Mouse (Mus musculus): Measurements from ENCODE around the gene Rab27a. TPM values are rescaled to one million over a fixed set of nuclear protein-coding genes. Genes with fewer than 3 reads are reported as not detected.

Gene Rab27a
- 3.7 and 7.8 TPM in 2 replicates for polyA plus RNA-seq (2015; fragmentation: Nextera tagmentation; extraction: Ambion mirVana)

DNA sequence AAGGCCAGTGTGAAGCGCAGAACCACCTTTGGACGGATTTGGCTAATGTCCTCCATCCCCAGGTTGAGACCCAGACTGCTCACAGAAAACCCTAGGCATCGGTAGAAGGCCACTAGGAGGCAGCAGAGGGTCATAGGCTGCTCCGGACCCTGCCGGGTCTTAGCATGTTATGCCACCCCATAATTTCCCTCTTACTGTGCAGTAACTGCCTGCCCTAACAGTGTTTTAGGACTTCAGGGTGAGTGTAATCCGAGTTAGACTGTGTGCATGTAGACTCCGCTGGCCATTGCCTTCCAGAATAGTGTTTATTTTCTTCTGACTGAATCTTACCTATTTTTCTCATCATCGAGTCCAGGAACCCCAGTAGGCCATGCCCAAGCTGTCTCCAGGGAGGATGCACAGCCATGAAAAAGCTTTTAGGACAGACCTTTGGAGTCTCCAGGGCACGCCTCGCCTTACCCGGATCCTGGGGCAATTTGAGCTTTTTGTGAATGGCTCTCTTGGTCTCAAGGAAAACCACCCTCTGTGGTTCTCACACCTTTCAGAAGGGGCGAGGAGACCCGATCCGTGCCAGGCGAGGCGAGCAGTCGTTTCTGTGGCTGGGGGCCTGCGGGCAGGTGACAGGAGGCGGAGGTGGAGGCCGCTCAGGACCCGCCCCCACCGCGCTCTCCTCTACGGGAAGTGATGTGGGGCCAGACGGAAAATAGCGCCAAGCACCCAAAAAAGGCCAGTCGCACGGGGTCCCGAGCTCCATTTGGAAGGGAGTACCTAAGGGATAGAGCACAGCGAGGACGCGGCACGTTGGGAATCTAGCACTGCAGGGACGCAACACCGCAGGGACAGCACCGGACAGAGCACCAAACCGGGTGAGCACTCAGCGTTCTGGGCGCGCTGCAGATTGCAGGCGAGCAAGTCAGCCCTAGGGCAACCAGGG is at the start of gene Rab27a:
Gene Rab27a, plus strand, starts transcription at position 709 of the 934 bp plus-strand sequence.
- WGBS: 2% methylated on average over 41 of the region's 41 CpGs
- H3K27me3 ChIP-seq: no peaks in the 10 kb centered on the region
- H3K4me2 ChIP-seq: peak within 1 kb of the TSS; percentile 86
- H3K27ac ChIP-seq: peak within 1 kb of the TSS; percentile 38
- peak within 1 kb of the TSS; percentile 56 for H3K4me3 ChIP-seq
- H3K4me1 ChIP-seq (replicated peaks): peaks cover 26% of the 10 kb centered on the region
- H3K36me3 ChIP-seq: no peaks in the 10 kb centered on the region
- peak within 1 kb of the TSS; percentile 43 for H3K9ac ChIP-seq
- peak; percentile 68 for ATAC-seq (replicated peaks; ENCODE audit: insufficient number of reproducible peaks, insufficient read depth, low FRiP score, low read depth)
- no peaks in the 10 kb centered on the region for H3K9me3 ChIP-seq (replicated peaks)

DNA sequence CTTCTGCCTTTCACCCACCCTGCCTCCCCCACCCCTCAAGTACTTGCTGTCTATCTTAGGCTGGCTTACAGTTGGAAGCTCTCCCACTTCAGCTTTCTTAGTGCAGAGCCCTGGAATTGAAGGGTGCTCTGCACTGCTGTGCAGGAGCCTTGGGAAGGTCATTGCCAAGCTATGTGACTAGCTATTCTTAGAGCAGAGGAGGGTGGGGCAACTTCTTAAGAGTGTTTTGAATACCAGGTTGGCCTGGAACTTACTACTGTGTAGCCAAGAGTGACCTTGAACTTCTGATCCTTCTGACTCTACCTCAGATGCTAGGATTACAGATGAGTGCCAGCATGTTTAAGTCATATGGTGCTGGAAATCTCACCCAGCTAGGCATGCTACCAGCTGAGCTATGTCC is 48.5 kb upstream of the Rab27a start:
- no peak overlapping the region for H3K4me2 ChIP-seq
- H3K36me3 ChIP-seq: no peaks in the 10 kb centered on the region
- H3K9me3 ChIP-seq (replicated peaks): no peaks in the 10 kb centered on the region
- H3K4me1 ChIP-seq (replicated peaks): no peaks in the 10 kb centered on the region
- no peak for ATAC-seq (replicated peaks; ENCODE audit: insufficient number of reproducible peaks, insufficient read depth, low FRiP score, low read depth)
- no peak overlapping the region for H3K27ac ChIP-seq
- H3K4me3 ChIP-seq: no peak overlapping the region
- no peaks in the 10 kb centered on the region for H3K27me3 ChIP-seq
- no peak overlapping the region for H3K9ac ChIP-seq

DNA sequence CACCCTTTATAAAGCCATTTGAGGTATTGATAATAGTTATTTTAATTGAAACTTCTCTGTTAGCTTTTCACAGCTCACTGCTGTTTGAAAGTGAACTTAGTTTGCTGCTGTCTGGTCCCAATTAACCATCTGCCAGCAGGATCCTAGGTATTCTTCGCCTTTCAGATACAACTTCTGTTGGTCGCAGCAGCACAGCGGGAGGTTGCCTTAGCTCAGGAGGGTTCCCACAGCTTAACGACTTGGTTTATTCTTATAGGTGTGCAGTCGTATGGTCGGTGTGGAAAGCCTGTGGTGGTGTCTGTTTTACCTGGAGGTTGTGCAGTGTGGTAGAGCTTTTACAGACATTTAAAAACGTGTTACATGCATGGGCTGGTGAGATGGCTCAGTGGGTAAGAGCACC is 47.8 kb upstream of the Rab27a start:
- H3K4me1 ChIP-seq (replicated peaks): no peaks in the 10 kb centered on the region
- ATAC-seq (replicated peaks; ENCODE audit: insufficient number of reproducible peaks, insufficient read depth, low FRiP score, low read depth): no peak
- no peak overlapping the region for H3K9ac ChIP-seq
- no peak overlapping the region for H3K4me2 ChIP-seq
- no peaks in the 10 kb centered on the region for H3K36me3 ChIP-seq
- 62% methylated on average over 7 of the region's 7 CpGs for WGBS
- no peak overlapping the region for H3K4me3 ChIP-seq
- no peak overlapping the region for H3K27ac ChIP-seq
- no peaks in the 10 kb centered on the region for H3K27me3 ChIP-seq
- H3K9me3 ChIP-seq (replicated peaks): no peaks in the 10 kb centered on the region

DNA sequence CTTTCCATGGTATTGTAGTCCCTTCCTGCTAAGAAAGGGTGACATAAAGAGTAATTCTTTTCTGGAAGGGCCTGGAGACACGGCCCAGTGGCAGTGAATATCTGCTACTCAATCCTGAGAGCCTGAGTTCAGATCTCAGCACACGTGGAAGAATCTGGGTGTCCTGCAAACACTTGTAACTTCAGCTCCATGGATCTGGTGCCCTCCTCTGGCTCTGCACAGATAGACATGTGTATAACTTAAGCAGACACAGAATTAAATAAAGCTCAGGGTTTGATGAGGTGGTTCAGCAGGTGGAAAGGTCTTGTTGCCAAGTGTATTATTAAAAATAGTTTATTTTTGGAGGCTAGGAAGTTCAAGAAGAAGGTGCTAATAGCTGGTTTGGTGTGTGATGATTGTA is 44.2 kb upstream of the Rab27a start:
- WGBS: 64% methylated on average over 2 of the region's 2 CpGs
- no peaks in the 10 kb centered on the region for H3K27me3 ChIP-seq

DNA sequence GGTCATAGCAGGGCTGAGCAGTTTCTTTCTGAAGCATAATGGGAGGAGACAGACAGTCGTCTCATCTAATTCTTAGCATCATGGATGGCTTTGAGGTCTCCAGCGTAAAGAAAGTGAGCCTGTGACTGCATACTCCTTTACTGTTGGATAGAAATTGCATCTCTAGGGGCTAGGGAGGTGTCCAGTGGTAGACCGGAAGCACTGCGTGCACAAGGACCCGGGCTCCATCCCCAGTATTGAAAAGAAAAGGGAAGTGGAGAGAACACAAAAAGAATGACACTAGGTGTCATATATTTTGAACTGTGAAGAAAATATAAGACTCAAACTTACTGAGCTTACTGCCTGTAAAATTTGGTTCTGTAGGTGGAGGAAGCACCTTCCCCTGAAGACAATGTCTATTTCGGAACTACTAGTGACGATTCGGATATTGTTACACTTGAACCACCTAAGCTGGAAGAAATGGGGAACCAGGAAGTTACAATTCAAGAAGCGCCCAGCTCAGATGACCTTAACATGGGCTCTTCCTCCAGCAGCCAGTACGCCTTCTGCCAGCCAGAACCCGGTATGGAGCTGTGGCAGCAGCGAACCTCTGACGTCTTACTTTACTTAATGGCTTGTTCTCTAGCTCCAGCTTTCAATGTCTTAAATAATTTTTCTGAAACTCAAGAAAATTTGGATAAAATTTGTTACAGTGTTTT is 43.2 kb upstream of the Rab27a start:
- Histone ChIP-seq H3K9ac (no peak overlapping the region), H3K9me3 (replicated peaks) (no peaks in the 10 kb centered on the region), H3K4me1 (replicated peaks) (no peaks in the 10 kb centered on the region), H3K27me3 (no peaks in the 10 kb centered on the region), H3K36me3 (peaks cover 7% of the 10 kb centered on the region), H3K4me3 (no peak overlapping the region), H3K27ac (no peak overlapping the region), H3K4me2 (no peak overlapping the region)
- no peak for ATAC-seq (replicated peaks; ENCODE audit: insufficient number of reproducible peaks, insufficient read depth, low FRiP score, low read depth)
- 82% methylated on average over 13 of the region's 13 CpGs for WGBS

More for the DNA sequence above, 44.2 kb upstream of the Rab27a start:
- Histone ChIP-seq H3K27ac (no peak overlapping the region), H3K9ac (no peak overlapping the region), H3K36me3 (peaks cover 2% of the 10 kb centered on the region), H3K4me1 (replicated peaks) (no peaks in the 10 kb centered on the region), H3K9me3 (replicated peaks) (no peaks in the 10 kb centered on the region), H3K4me3 (no peak overlapping the region), H3K4me2 (no peak overlapping the region)
- ATAC-seq (replicated peaks; ENCODE audit: insufficient number of reproducible peaks, insufficient read depth, low FRiP score, low read depth): no peak

DNA sequence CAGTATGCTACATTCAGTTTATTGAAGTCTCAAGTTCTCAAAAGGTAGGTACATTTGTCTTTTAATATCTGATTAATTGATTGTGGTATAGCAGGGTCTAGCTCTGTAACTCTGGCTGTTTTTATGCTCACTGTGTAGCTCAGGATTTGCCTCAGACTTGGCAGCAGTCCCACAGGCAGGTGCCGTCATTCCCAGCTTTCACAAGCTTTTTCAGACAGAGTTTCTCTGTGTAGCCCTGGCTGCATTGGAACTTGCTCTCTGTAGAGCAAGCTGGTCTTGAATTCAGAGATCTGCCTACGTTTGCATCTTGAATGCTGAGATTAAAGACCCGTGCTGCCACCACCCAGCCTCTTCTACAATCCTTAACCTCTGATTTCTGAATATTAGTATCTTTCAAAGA is 42.5 kb upstream of the Rab27a start:
- Histone ChIP-seq H3K4me3 (no peak overlapping the region), H3K4me2 (no peak overlapping the region), H3K27ac (no peak overlapping the region), H3K4me1 (replicated peaks) (no peaks in the 10 kb centered on the region), H3K9me3 (replicated peaks) (no peaks in the 10 kb centered on the region), H3K27me3 (no peaks in the 10 kb centered on the region), H3K9ac (no peak overlapping the region), H3K36me3 (peaks cover 7% of the 10 kb centered on the region)
- WGBS: 66% methylated on average over 3 of the region's 3 CpGs
- ATAC-seq (replicated peaks; ENCODE audit: insufficient number of reproducible peaks, insufficient read depth, low FRiP score, low read depth): no peak

DNA sequence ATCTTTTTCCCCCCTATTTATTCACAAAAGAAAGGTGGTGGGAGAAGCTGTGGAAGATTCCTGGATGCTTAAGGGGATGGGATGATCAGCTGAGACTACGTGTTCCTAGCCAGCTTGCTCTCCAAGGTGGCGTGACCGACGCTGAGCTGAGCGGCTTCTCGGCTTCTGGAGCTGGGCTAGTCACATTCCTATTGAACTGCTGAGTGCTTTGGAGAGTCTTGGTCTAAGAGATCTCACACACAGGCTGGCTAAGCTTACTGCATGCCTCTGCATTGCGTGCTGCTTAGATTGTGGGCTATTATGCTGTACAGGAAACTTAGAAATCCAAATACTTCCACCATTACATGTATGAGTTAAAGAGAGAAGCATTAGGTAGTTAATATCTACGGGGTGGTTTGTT is 40.6 kb upstream of the Rab27a start:
- Histone ChIP-seq H3K9ac (no peak overlapping the region), H3K9me3 (replicated peaks) (no peaks in the 10 kb centered on the region), H3K4me2 (no peak overlapping the region), H3K27ac (no peak overlapping the region), H3K27me3 (no peaks in the 10 kb centered on the region), H3K4me3 (no peak overlapping the region), H3K4me1 (replicated peaks) (no peaks in the 10 kb centered on the region), H3K36me3 (peaks cover 7% of the 10 kb centered on the region)
- WGBS: 70% methylated on average over 8 of the region's 8 CpGs
- ATAC-seq (replicated peaks; ENCODE audit: insufficient number of reproducible peaks, insufficient read depth, low FRiP score, low read depth): no peak

DNA sequence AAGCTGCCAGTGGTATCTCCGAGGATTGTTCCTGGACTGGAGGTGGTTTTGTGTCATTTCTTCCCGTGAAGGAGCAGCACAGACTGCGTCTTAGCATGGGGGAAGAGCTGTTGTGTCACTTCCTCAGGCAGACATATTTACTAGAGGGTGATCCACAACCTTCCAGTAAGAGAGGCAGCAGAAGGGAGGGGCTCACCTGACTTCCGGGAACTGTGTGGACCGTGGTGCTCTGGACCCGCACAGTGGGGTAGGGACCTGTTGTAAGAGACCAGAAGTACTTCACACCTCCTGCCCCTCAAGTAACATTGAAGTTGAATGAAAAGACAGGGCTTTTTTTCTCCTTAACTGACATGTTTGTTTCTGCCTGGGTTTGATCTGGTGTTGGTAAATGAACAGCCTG is 39.5 kb upstream of the Rab27a start:
- 83% methylated on average over 6 of the region's 6 CpGs for WGBS
- no peaks in the 10 kb centered on the region for H3K27me3 ChIP-seq
- no peak for ATAC-seq (replicated peaks; ENCODE audit: insufficient number of reproducible peaks, insufficient read depth, low FRiP score, low read depth)

DNA sequence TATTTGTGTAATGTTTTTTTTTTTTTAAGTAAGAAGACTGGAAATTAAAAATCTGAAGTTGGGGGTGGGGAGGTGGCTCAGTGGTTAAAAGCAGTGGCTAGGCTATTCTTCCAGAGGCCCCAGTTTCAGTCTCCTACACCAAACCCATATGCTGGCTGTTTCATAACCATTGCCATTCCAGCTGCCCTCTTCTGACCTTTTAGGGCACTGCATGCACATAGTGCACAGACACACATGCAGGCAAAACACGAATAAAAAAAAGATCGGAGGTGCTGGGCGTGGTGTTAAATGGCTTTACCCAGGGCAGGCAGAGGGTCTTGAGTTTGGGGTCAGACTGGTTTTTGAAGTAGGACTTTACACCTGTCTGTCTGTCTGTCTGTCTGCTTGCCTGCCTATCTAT is 38.5 kb upstream of the Rab27a start:
- H3K27me3 ChIP-seq: no peaks in the 10 kb centered on the region
- H3K9ac ChIP-seq: no peak overlapping the region
- H3K4me1 ChIP-seq (replicated peaks): no peaks in the 10 kb centered on the region
- WGBS: 91% methylated on average over 3 of the region's 3 CpGs
- H3K9me3 ChIP-seq (replicated peaks): no peaks in the 10 kb centered on the region
- peaks cover 8% of the 10 kb centered on the region for H3K36me3 ChIP-seq
- no peak overlapping the region for H3K4me3 ChIP-seq
- H3K27ac ChIP-seq: no peak overlapping the region
- H3K4me2 ChIP-seq: no peak overlapping the region
- ATAC-seq (replicated peaks; ENCODE audit: insufficient number of reproducible peaks, insufficient read depth, low FRiP score, low read depth): no peak

More for the DNA sequence above, 39.5 kb upstream of the Rab27a start:
- no peaks in the 10 kb centered on the region for H3K9me3 ChIP-seq (replicated peaks)
- no peak overlapping the region for H3K4me3 ChIP-seq
- no peak overlapping the region for H3K4me2 ChIP-seq
- no peak overlapping the region for H3K9ac ChIP-seq
- peaks cover 7% of the 10 kb centered on the region for H3K36me3 ChIP-seq
- H3K4me1 ChIP-seq (replicated peaks): no peaks in the 10 kb centered on the region
- no peak overlapping the region for H3K27ac ChIP-seq

DNA sequence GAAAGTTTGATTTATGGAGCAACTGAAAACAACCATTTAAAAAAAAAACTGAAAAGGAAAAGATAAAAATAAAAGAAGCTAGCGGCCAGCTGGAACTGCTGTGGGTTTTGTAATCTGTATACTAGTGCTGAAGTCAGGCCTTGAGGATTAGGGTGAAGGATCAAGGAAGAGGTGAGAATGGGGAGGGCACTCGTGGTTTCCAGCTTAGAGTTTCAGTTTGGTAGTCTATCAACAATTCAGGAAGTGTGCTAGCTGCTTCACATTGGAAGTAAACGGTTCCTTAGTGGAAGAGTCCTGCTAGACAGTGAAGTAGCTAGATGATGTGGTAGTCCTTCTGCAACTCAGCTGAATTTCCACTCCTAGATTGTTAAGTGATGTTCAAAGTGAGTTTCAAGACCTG is 36.3 kb upstream of the Rab27a start:
- 47% methylated on average over 3 of the region's 3 CpGs for WGBS

DNA sequence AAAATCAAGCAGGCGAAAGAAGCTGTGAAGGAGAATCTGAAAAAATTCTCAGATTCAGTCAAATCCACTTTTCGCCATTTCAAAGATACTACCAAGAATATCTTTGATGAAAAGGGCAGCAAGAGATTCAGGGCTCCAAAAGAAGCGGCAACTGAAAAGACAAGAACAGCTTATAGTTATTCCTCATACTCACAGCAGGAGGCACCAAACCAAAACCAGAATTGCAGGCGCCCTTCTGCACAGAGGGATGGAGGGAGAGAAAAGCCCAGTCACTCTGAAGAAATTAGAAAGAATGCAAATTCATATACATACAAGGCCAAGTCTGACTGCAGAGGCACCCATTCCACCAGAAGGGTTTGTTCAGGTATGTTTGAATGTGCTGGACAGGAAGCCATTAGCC is 32.0 kb upstream of the Rab27a start:
- no peak overlapping the region for H3K27ac ChIP-seq
- H3K4me3 ChIP-seq: no peak overlapping the region
- no peak overlapping the region for H3K4me2 ChIP-seq
- no peaks in the 10 kb centered on the region for H3K9me3 ChIP-seq (replicated peaks)
- no peak for ATAC-seq (replicated peaks; ENCODE audit: insufficient number of reproducible peaks, insufficient read depth, low FRiP score, low read depth)
- no peaks in the 10 kb centered on the region for H3K27me3 ChIP-seq
- H3K4me1 ChIP-seq (replicated peaks): no peaks in the 10 kb centered on the region
- peaks cover 40% of the 10 kb centered on the region for H3K36me3 ChIP-seq
- no peak overlapping the region for H3K9ac ChIP-seq
- WGBS: 85% methylated on average over 4 of the region's 4 CpGs

More for the DNA sequence above, 36.3 kb upstream of the Rab27a start:
- H3K27ac ChIP-seq: no peak overlapping the region
- H3K4me2 ChIP-seq: no peak overlapping the region
- no peak overlapping the region for H3K4me3 ChIP-seq
- no peaks in the 10 kb centered on the region for H3K4me1 ChIP-seq (replicated peaks)
- H3K9me3 ChIP-seq (replicated peaks): no peaks in the 10 kb centered on the region
- H3K27me3 ChIP-seq: no peaks in the 10 kb centered on the region
- no peak overlapping the region for H3K9ac ChIP-seq
- peaks cover 21% of the 10 kb centered on the region for H3K36me3 ChIP-seq
- no peak for ATAC-seq (replicated peaks; ENCODE audit: insufficient number of reproducible peaks, insufficient read depth, low FRiP score, low read depth)

All from heart, embryonic 15.5 days (tissue).